In the genomic region with DNA sequence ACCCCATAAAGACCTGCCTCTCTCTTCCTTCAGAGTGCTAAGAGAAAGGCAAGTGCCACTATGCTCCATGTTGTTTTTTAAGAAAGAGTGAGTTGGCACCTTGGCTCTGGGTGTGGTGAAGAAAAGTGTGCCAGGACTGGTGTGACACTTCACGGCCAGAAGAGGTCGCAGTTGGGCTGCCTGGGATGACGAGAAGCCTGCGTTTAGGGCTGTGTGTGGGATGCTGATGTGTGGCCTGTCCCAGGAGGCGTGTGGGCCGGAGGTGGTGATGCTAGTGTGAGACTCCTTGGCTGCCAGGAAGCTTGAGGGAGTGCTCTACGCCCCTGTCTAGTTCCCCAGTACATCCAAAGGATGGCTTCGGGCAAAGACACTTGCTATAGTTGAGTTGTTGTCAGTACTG, we compare ENCODE assay signal across 8 mouse cellular contexts. TPM values are rescaled to one million over a fixed set of nuclear protein-coding genes. Genes with fewer than 3 reads are reported as not detected.
A peak's percentile ranks its signal among the peaks of the same experiment; 100 is the strongest.
DNase-seq lines count a peak whose midpoint lies in the region; ATAC-seq and TF ChIP-seq lines count a peak whose summit lies in the region.

No protein-coding gene starts in this region.

- H3K27ac ChIP-seq in intestine, postnatal 0 days (ENCODE audit: low read depth, low read length): no peak overlapping the region
- no peak overlapping the region for H3K27ac ChIP-seq in liver, embryonic 12.5 days
- H3K27ac ChIP-seq in neural tube, embryonic 11.5 days (ENCODE audit: low read depth, low read length): no peak overlapping the region

- DNase-seq in A20 (ENCODE audit: low read depth, low spot score) (peak; percentile 61), MEL-GATA-1-ER (ENCODE audit: extremely low read depth, low read depth) (peak; percentile 35)
- peak; percentile 73 to 78 for DNase-seq in cerebellum, postnatal 14 days
- DNase-seq in frontal cortex, postnatal 36 days (ENCODE audit: low spot score in 2 of 2): peak; percentile 78 to 80
- peak; percentile 71 for DNase-seq in neural tube, embryonic 11.5 days (ENCODE audit: low spot score)
- DNase-seq in thymus, postnatal 14 days: peak; percentile 47

- H3K36me3 ChIP-seq in intestine, postnatal 0 days (ENCODE audit: control insufficient read depth, insufficient read depth): peaks cover 8% of the 10 kb centered on the region; the same call in 1 of the 2 replicates
- peaks cover 4% of the 10 kb centered on the region; the same call in 1 of the 2 replicates for H3K36me3 ChIP-seq in liver, embryonic 12.5 days
- no peaks in the 10 kb centered on the region; the same call in 1 of the 2 replicates for H3K36me3 ChIP-seq in neural tube, embryonic 11.5 days (ENCODE audit: control insufficient read depth, insufficient read depth, low read length)

- WGBS in intestine, postnatal 0 days: 28% methylated on average over 8 of the region's 8 CpGs
- 23% methylated on average over 8 of the region's 8 CpGs for WGBS in liver, embryonic 12.5 days (ENCODE audit: insufficient replicate concordance)
- 24% methylated on average over 8 of the region's 8 CpGs for WGBS in neural tube, embryonic 11.5 days

- no peak overlapping the region for H3K4me2 ChIP-seq in intestine, postnatal 0 days (replicated peaks; ENCODE audit: low read depth)
- H3K4me2 ChIP-seq in liver, embryonic 12.5 days: no peak overlapping the region
- no peak overlapping the region for H3K4me2 ChIP-seq in neural tube, embryonic 11.5 days (ENCODE audit: low read depth)

- TF ChIP-seq CTCF in intestine, postnatal 0 days (IDR thresholded peaks at IDR 0.05; ENCODE audit: low read depth): peak; percentile 93

- H3K4me1 ChIP-seq in intestine, postnatal 0 days (replicated peaks; ENCODE audit: control insufficient read depth, insufficient read depth, low read length): no peaks in the 10 kb centered on the region
- no peaks in the 10 kb centered on the region for H3K4me1 ChIP-seq in liver, embryonic 12.5 days
- H3K4me1 ChIP-seq in neural tube, embryonic 11.5 days (ENCODE audit: control insufficient read depth, insufficient read depth, low read length): peaks cover 19% of the 10 kb centered on the region

- no peak for ATAC-seq in intestine, postnatal 0 days
- peak; percentile 58 for ATAC-seq in liver, embryonic 12.5 days
- ATAC-seq in neural tube, embryonic 11.5 days (ENCODE audit: insufficient read depth, low FRiP score, low TSS enrichment): no peak

- H3K9ac ChIP-seq in intestine, postnatal 0 days (ENCODE audit: low read depth, low read length): no peak overlapping the region
- no peak overlapping the region for H3K9ac ChIP-seq in liver, embryonic 12.5 days
- H3K9ac ChIP-seq in neural tube, embryonic 11.5 days (ENCODE audit: low read length): no peak overlapping the region

- no peaks in the 10 kb centered on the region for H3K9me3 ChIP-seq in intestine, postnatal 0 days (ENCODE audit: control insufficient read depth)
- H3K9me3 ChIP-seq in liver, embryonic 12.5 days (replicated peaks): no peaks in the 10 kb centered on the region
- H3K9me3 ChIP-seq in neural tube, embryonic 11.5 days (ENCODE audit: control insufficient read depth, low read length): no peaks in the 10 kb centered on the region

- no peak overlapping the region for H3K4me3 ChIP-seq in intestine, postnatal 0 days (ENCODE audit: low read depth, low read length)
- H3K4me3 ChIP-seq in liver, embryonic 12.5 days: no peak overlapping the region
- H3K4me3 ChIP-seq in neural tube, embryonic 11.5 days (ENCODE audit: low read depth, low read length): no peak overlapping the region

- no peaks in the 10 kb centered on the region for H3K27me3 ChIP-seq in intestine, postnatal 0 days (replicated peaks; ENCODE audit: control insufficient read depth, insufficient read depth, low read length)
- no peaks in the 10 kb centered on the region for H3K27me3 ChIP-seq in liver, embryonic 12.5 days (replicated peaks)
- no peaks in the 10 kb centered on the region for H3K27me3 ChIP-seq in neural tube, embryonic 11.5 days (ENCODE audit: control insufficient read depth, insufficient read depth, low read length)

RNA-seq across cellular contexts. Expression of a gene that starts 9.0 kb away (rescaled TPM):
- polyA plus RNA-seq in intestine, postnatal 0 days (2015; fragmentation: Nextera tagmentation; extraction: Ambion mirVana): 34.5 and 36.5 TPM in 2 replicates
- 58.8 and 61.7 TPM in 2 replicates for polyA plus RNA-seq in liver, embryonic 12.5 days (2016; fragmentation: Nextera tagmentation; extraction: Ambion mirVana)
- 139 and 148 TPM in 2 replicates for polyA plus RNA-seq in neural tube, embryonic 11.5 days (2014; fragmentation: Nextera tagmentation; extraction: Ambion mirVana)

RNA-seq across cellular contexts. Expression of a gene that starts 9.5 kb away (rescaled TPM):
- polyA plus RNA-seq in intestine, postnatal 0 days (2015; fragmentation: Nextera tagmentation; extraction: Ambion mirVana): 2.7 and 2.9 TPM in 2 replicates
- 5.2 and 5.3 TPM in 2 replicates for polyA plus RNA-seq in liver, embryonic 12.5 days (2016; fragmentation: Nextera tagmentation; extraction: Ambion mirVana)
- polyA plus RNA-seq in neural tube, embryonic 11.5 days (2014; fragmentation: Nextera tagmentation; extraction: Ambion mirVana): 5.2 TPM in 2 replicates
